Mouse (Mus musculus) kidney, postnatal 25 days (tissue): ENCODE measurements around the gene Lzts3.

Experiments
- DNase-seq, 2 experiments: peaks; one replicate each; pipeline ENCODE4 v3.0.0; 2021; ENCODE audit warnings: mixed read lengths in 2 of 2

The Lzts3 gene

DNA sequence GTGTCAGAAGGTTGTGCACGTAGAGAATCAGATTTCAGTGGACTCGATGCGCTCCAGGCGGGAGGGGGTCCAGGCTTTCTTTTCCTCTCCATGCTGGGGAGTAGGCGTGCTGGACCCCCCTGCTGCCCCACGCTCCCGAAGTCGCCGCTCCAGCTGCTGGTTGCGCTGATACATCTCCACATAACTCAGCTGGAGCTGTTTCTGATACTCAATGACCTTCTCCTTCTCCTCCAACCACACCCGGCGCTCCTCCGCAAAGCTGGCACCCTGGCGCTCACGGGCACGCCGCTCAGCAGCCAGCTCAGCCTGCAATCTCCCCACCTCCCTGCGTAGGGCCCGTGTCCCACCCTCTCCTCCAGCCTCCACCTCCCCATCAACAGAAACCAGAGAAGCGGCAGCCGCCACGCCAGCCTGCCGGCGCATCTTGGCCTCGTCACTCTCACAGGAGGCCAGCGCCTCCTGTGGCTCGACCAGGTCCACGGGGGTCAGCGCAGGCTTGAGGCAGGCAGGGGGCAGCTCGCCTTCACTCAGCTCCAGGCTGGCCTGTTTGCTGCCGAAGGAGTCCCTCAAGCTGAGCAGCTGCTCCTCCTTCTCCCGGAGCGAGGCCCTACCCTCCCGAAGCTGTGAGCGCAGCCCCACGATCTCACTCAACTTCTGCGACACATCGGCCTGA is 7.7 kb downstream of the Lzts3 start:
- peak in 1 of 2 experiments; percentile 46 for DNase-seq

DNA sequence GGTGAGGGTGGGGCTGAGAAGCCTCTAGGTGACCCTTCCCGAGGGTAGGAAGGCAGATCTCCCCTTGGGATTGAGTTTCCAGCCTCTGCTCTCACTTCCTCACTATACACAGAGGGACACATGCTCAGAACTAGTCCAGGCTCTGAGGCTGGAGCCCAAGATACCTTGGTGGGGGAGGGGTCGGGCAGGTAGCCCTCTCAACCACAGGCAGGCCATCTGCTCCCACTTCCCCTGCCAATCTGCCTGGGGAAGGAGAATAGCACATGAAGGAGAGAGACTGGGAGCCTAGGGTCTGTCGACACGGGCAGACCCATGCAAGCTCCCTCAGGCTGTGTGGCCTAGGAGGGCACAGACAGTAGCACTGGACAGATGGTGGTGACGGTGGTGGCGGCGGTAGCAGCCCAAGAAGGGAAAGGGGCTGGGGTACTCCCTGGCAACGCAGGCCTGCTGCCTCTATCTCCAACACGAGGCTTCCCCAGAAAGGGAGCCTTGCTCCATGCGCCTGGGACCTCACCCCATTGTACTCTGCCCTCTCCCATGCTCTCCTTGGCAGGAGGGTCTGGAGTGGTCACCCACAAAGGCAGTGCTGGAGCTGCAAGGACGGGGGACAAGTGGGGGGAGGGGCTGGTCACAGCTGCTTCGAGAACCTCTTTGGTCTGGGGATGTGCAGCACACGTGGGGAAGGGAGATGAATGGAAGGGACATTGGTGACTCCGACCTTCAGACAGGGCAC is 8.4 kb downstream of the Lzts3 start:
- peak in 1 of 2 experiments; percentile 48 for DNase-seq

DNA sequence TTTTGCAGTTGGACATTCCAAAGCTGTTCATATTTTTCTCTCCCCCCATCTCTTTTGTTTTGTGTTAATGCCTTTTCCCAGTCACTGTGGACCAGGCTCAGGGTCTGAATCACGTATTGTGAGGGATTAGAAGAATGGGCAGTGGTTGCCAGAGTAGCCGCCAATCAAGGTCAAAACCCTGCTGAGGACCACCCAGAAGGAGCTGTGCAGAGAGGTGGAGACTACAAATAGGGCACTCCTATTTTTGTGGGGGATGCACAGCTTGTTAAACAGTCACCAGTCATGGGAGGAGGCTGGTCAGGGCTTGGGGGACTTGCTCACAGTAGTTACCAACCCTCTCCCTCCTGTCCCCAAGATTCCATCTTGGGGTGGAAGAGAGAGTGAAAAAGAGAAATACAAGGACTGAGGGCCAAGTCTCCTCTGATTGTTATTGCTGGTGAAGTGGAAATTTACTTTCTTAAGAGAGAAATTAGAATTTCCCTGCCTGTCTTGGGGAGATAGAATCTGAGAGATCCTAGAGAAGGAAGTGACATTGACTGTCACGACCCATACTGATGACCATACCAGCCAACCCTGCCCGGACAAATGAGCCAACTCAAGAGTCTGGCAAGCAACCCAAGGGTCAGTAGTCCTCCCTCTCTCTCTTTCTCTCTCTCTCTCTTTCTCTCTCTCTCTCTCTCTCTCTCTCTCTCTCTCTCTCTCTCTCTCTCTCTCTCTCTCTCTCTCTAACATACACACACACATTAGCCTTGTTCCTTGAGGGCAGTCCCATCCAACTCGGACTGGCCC is 9.5 kb downstream of the Lzts3 start:
- peak in 1 of 2 experiments; percentile 64 for DNase-seq

DNA sequence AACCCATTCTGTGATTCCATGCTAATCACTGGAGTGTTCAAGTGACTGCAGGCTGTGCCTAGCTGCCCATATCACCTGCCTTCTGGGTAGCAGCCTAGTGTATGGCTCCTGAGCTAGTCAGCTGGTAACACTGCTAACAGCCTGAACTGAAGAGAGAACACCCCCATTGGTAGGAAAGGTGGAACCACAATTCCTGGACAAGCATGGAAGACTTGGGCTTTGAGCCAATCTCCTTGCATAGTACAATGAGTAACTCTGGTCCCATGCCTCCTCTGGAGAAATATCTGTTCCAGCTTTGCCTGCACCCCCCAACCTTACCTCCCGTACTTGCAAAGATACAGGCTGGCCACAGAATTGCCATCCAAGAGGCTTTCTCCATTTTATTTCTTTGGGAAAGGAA is 10.2 kb downstream of the Lzts3 start:
- DNase-seq = peak; percentile 70 to 81

DNA sequence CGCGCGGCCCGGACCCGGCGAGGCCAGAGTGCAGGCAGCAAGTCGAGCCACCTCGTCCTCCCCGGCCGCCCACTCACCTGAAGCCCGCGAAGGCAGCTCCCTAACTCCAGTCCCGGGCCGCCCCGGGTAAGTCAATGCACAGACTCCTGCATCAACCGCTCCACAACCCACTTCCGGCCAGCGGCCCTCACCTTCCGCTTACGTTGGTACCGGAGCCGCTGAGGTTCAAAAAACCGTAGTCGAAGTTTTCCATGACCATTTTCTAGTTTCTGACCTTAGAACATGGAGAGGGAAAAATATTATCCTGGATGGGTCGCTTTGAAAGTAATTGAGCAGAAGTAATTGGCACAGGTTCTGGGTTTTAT is 12.8 kb downstream of the Lzts3 start, which contains the start of the genes Fastkd5 and Ubox5:
Fastkd5 (minus strand) TSS at position 189 of the 365 bp plus-strand sequence.
Ubox5 (minus strand) TSS at position 200 of the 365 bp plus-strand sequence.
- peak; percentile 94 to 97 for DNase-seq

DNA sequence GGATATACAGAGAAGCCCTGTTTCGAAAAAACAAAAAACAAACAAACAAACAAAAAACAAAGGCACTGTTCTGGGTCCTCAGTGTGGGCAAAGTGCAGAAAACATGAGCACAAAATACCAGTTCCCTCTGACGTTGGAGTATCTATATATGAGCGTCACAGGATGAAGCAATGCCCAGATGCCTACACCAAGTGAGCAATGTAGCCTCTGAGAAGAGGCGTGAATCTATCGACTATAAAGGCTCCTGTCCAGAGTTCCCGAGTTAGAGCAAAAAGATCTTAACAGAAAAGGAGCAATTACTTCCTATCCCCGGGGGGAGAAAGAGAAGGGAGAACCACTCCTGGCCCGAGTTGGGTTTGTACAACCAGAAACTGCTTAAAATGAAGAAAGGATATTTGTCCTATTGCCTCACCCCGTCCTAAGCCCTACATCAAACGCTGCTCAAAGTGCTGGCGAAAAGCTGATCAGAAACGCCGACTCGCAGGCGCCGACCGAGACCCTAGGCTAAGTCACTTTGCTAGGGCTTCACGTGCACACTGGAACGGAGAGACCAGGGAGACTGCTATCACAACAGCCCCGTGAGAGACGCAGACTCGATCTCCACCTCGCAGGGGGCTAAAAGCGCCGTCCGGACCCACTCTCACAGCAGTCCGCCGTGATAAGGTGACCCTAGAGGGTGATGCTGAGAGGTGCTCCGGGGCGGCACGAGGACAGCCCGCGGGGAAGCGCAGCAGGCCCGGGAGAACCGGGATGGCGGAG is 13.3 kb downstream of the Lzts3 start:
- DNase-seq = no peak

DNA sequence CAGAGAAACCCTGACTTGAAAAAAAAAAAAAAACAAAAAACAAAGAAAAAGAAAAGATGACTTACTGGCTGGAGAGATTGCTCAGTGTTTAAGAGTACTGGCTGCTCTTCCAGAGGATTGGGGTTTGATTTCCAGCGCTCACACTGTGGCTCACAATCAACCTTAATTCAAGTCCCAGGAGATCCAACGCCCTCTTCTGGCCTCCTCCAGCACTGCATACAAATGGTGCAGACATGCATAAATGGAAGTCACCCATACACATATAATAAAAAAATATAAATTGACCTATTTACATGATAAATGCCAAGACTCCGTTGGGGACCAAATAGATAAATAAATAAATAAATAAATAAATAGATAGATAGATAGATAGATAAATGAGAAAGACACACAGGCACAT is 14.2 kb downstream of the Lzts3 start:
- DNase-seq = peak in 1 of 2 experiments; percentile 34

DNA sequence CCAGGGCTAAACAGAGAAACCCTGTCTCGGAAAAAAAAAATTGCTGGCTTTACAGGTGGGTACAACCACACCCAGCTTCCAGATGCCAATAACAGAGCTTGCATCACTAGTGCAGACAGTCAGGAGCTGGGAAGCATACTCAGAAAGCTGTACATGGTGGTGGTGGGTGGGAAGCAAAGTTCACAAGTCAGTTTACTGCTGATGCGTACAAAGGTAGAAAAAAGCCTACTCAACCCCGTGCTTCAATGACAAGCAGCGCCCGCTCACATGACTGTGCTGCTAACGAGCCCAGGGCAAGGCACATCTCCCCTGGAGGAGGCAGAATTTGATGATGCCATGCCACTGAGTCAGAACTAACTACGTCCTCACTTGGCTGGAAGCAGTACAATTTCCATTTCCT is 23.6 kb downstream of the Lzts3 start:
- DNase-seq = peak; percentile 55 to 81

DNA sequence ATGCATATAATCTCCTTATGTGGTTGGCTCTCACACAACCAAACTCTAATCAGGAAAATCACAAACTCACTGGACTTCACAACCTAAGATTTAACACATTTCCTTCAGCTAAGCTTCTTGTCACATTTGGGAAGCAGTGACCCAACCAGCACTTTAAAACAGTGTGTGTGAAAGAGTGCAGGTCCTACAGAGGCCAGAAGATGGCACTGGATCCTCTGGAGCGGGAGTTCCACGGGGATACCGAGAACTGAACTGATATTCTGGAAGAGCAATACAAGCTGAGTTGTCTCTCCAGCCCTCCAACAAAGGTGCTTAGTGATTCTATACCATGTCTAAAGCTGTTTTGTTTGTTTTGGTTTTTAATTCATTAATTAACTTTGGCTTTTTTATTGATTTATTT is 29.5 kb downstream of the Lzts3 start:
- peak in 1 of 2 experiments; percentile 65 for DNase-seq

DNA sequence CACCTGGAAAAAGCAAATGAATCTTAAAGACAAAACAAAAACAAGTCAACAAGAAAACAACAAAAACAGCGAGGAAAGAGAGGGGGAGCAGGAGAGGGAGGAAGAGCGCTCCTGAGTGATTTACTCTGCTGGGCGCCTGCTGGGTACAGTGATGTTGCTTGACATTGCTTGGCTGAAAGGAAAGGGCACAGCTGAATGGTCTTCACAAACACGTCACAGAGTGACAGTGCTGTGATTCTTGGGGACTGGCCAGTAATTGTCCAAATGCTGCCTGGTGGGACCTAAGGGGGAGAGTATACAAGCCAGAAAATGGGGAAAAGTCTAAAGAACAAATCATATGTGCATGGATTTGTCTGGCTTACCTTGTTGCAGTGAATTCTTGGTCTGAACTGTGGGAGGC is 40.4 kb downstream of the Lzts3 start:
- DNase-seq = no peak

DNA sequence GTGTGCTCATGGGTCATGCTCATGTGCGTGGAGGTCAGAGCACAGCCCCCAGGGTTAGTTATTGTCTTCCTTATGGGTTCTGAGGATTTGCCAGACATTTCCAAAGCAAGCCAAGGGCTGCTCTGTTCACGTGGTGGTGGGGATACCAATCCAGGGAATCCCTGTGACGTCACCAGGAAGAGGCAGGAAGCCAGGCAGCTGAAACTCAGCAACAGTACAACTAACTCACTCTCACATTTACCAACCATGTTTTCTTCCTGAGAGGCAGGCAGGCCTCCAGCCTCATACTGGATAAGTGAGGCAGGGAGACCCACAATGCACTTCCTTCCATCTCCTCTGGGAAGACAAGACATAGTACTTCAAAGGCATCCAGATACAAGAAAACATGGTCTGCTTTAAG is 44.2 kb downstream of the Lzts3 start:
- no peak for DNase-seq

DNA sequence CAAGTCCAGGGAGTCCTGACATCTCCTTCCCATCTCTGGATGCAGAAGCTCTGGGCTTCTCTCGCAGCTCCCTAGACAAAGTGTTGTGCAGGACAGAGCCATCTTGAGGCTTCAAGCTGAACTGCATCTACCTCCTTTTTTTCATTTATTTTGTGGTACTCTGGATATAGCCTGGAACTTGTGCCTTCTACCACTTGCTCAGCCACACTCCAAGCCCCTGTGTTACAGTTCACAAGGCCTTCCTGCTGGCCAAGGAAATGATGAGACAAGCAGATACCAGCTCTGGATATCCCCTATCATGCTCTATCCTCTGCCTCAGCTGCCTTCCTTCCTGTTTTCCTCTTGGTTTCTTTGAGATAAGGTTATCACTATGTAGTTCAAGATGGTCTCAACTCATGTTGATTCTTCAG is 45.0 kb downstream of the Lzts3 start:
- DNase-seq = peak in 1 of 2 experiments; percentile 39

DNA sequence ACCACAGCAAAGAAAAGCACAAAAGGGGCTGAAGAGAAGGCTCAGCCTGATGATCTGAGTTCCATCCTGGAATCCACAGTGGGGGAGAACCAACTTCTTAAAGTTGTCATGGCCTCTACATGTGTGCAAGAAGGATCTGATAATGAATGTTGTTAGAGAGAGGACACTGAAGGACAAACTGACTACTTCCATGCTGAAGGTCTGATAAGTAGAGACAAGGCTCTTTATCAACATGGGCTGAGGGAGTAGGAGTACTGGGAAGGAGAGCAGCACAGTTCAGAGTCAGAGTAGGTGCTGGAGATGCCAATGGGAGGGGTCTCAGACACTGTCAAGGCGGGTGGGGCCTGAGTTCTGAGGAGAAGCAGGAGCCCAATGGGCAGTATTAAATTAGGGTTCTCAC is 47.0 kb downstream of the Lzts3 start:
- DNase-seq = no peak

DNA sequence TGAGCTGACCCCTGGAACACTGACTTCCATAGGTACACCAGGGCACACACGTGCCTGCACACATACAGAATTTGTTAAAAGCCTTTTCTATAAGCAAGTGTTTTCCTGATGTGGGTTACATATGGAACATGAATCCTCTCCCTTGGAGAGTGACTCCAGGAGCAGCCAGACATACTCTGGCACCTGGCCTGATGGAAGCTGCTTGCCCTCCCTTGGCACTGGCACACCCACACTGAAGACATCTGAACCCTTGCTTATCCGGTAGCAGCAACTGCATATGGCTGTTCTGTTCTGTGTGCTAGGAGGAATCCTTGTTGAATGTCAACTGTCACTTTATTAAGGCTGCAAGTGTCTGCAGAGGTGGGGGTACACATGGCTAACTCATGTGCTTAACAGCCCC is 51.6 kb downstream of the Lzts3 start:
- peak in 1 of 2 experiments; percentile 17 for DNase-seq

DNA sequence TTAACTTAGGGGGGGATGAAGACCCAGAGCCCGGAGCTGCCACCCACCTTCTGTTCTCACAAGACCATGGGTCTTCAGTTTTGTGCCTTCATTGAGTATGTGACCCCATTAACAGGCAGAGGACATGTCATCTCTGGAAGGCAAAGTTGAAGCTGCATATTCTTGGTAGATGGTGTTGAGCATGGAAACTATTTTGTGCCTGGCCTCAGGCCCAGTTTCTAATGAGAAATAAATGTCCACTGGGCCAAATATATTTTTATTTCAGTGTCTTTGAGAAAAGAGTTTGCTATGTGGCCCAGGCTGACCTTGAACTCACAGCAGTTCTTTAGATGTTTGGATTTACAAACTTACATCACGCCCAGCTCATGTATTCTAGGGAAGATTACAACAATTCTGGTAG is 52.8 kb downstream of the Lzts3 start:
- no peak for DNase-seq

DNA sequence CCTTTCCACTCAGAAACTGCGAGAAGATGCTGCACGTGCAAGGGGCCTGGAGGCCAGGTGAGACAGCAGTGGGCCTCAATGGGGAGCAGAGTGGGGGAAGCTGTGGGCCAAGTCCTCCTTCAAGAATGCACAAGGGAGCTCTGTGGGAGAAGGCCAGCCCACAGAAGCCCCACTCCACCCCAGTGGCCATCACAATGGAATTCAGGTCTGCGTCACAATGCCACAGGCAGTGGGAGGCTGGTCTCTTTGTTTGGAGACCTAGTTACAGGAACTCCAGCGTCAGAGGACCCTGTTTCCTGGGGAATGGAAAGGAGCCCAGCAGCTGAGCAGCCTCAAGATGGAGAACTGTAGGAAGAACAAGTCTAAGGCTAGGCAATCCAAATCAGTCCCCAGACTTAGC is 53.4 kb downstream of the Lzts3 start:
- peak in 1 of 2 experiments; percentile 19 for DNase-seq

DNA sequence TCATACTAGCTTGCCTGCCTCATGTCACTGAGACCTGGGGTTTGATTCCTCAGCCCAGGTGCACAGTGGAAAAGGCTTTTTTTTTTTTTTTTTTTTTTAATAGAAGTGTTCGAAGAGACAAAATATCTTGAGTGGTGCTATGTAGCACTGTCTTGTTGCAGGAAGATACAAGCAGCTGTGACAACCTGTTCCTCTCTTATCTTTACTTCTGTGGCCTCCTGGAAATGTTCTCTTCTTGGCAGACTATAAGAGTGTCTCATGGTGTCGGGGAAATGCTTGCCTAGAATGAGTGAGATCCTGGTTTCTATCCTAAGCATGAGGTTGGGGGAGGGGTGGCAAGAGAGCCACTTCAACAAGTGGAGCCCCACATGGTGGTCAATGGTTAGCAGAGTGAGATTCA is 54.2 kb downstream of the Lzts3 start:
- peak in 1 of 2 experiments; percentile 15 for DNase-seq

DNA sequence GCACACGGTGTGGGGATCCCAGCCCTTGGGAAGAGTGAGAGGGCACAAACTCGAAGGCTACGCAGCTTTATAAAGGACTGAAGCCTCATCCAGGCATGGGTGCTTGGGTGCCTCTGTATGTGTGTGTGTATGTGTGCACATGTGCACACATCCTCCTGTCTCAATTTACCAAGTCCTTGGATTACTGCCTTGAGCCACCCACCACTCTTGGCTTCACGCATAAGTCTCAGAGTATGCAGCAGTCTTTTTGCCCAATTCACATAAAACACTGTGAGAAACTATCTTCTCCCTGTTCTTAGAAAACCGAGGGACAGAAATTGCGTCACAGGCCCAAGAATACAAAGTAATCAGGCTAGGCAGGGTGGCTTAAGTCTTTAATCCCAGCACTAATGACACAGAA is 56.6 kb downstream of the Lzts3 start:
- DNase-seq = no peak

DNA sequence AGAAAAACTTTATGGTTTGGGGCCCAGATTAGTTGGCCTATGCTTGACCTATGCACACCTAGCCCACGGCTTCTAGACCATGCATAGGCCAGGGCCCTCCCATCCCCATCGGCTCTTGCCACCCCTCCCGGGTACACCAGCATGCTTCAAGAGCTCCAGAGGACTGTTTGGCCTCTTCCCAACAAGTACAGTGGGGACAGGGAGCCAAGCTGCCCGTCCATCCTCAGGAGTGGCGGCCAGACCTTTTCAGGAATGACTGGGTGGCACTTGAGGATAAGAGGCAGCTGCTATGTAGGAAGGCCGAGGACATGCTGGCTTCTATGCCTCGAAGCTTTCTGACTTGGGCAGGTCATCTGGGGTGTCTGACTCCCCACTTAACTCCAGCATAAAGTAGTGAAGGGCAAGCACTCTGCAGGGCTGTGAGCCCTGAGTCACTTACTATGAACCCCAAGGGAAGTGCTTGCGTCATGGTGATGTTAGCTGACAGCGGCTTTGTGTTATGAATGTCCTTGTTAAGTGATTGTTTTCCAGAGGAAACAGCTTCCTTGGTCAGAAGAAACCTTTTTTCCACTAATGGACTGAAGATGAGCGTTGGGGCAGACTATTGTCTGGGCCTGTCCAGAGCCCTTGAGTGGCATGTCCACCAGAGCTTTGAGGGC is 58.6 kb downstream of the Lzts3 start:
- no peak for DNase-seq
